8 mouse cellular contexts compared by ENCODE assay signal in genomic region chr8:8994596-8995189, GRCm38 (mm10).
DNase-seq lines count a peak whose midpoint lies in the region; ATAC-seq and TF ChIP-seq lines count a peak whose summit lies in the region.

No protein-coding gene starts in this region.

- H3K9ac ChIP-seq in heart, embryonic 15.5 days: no peak overlapping the region
- peak overlapping the region; percentile 66 for H3K9ac ChIP-seq in kidney, embryonic 16.5 days (replicated peaks; ENCODE audit: low read length)

- TF ChIP-seq CTCF in olfactory bulb, adult 2 months (IDR thresholded peaks at IDR 0.05; ENCODE audit: insufficient read depth, low read depth, low read length): no peak

- DNase-seq in gastrocnemius, adult 18-20 months (ENCODE audit: low spot score): peak; percentile 20
- DNase-seq in gastrocnemius, adult 8-10 months (ENCODE audit: low spot score in 2 of 2): no peak
- DNase-seq in forebrain, embryonic 10.5 days (ENCODE audit: extremely low spot score, low spot score): peak; percentile 54
- DNase-seq in lung, adult 18-20 months: peak; percentile 82 to 85
- no peak for DNase-seq in thymus, postnatal 4 days

- H3K4me1 ChIP-seq in forebrain, embryonic 10.5 days: peaks cover 51% of the 10 kb centered on the region
- H3K4me1 ChIP-seq in heart, embryonic 15.5 days (replicated peaks): peaks cover 41% of the 10 kb centered on the region
- peaks cover 52% of the 10 kb centered on the region for H3K4me1 ChIP-seq in kidney, embryonic 16.5 days (ENCODE audit: insufficient read depth, low read length)
- H3K4me1 ChIP-seq in olfactory bulb, adult 2 months (ENCODE audit: control insufficient read depth, insufficient read depth, low read length): peaks cover 19% of the 10 kb centered on the region

- peaks cover 36% of the 10 kb centered on the region for H3K27me3 ChIP-seq in forebrain, embryonic 10.5 days (ENCODE audit: poor library complexity, severe bottlenecking)
- no peaks in the 10 kb centered on the region for H3K27me3 ChIP-seq in heart, embryonic 15.5 days
- no peaks in the 10 kb centered on the region for H3K27me3 ChIP-seq in kidney, embryonic 16.5 days (ENCODE audit: insufficient read depth, low read length)

- no peaks in the 10 kb centered on the region for H3K36me3 ChIP-seq in forebrain, embryonic 10.5 days (replicated peaks)
- H3K36me3 ChIP-seq in heart, embryonic 15.5 days: no peaks in the 10 kb centered on the region
- H3K36me3 ChIP-seq in kidney, embryonic 16.5 days (ENCODE audit: insufficient read depth, low read length): no peaks in the 10 kb centered on the region

- no peak for TF ChIP-seq POLR2A in olfactory bulb, adult 2 months (IDR thresholded peaks at IDR 0.05; ENCODE audit: insufficient read depth, low read depth, low read length)

- H3K9me3 ChIP-seq in forebrain, embryonic 10.5 days: no peaks in the 10 kb centered on the region
- no peaks in the 10 kb centered on the region for H3K9me3 ChIP-seq in heart, embryonic 15.5 days (replicated peaks)
- H3K9me3 ChIP-seq in kidney, embryonic 16.5 days (ENCODE audit: low read length): no peaks in the 10 kb centered on the region

- under 1% methylated on average over 17 of the region's 17 CpGs for WGBS in forebrain, embryonic 10.5 days
- WGBS in heart, embryonic 15.5 days: 4% methylated on average over 17 of the region's 17 CpGs
- WGBS in kidney, embryonic 16.5 days: under 1% methylated on average over 17 of the region's 17 CpGs
- WGBS in olfactory bulb, adult 2 months: 4% methylated on average over 17 of the region's 17 CpGs

- H3K4me2 ChIP-seq in heart, embryonic 15.5 days: peak overlapping the region; percentile 53
- peak overlapping the region; percentile 66 for H3K4me2 ChIP-seq in kidney, embryonic 16.5 days (replicated peaks; ENCODE audit: low read depth, low read length)

- peak overlapping the region; percentile 48 for H3K4me3 ChIP-seq in forebrain, embryonic 10.5 days
- peak overlapping the region; percentile 29 for H3K4me3 ChIP-seq in heart, embryonic 15.5 days
- peak overlapping the region; percentile 40 for H3K4me3 ChIP-seq in kidney, embryonic 16.5 days (ENCODE audit: low read length)
- H3K4me3 ChIP-seq in olfactory bulb, adult 2 months (ENCODE audit: insufficient read depth, low read depth, low read length): peak overlapping the region; percentile 37

- ATAC-seq in heart, embryonic 15.5 days (replicated peaks; ENCODE audit: insufficient number of reproducible peaks, insufficient read depth, low FRiP score, low read depth): peak; percentile 91
- peak; percentile 89 for ATAC-seq in kidney, embryonic 16.5 days (ENCODE audit: low FRiP score, low TSS enrichment)

- H3K27ac ChIP-seq in forebrain, embryonic 10.5 days: peak overlapping the region; percentile 86
- H3K27ac ChIP-seq in heart, embryonic 15.5 days: peak overlapping the region; percentile 76
- H3K27ac ChIP-seq in kidney, embryonic 16.5 days (ENCODE audit: low read length): peak overlapping the region; percentile 76
- H3K27ac ChIP-seq in olfactory bulb, adult 2 months (ENCODE audit: insufficient read depth, low read depth, low read length): peak overlapping the region; percentile 57; the same call in 1 of the 2 replicates

Comparison
In these comparisons a context has a peak if more than half of its experiments do, and no peak if none do; other contexts are left out.
1. DNase-seq: peak in gastrocnemius, adult 18-20 months (single experiment), forebrain, embryonic 10.5 days (single experiment) and lung, adult 18-20 months (2 of 2); none in gastrocnemius, adult 8-10 months (0 of 2) and thymus, postnatal 4 days (single experiment).
2. Peak in every context shown above with its lines, with median percentiles within 50 percentile points of each other: H3K27ac ChIP-seq and H3K4me3 ChIP-seq.